Mouse (Mus musculus): ENCODE data around the gene Dhrs9.
"Not testable (repeated sequence)": the region's sequence is repeated elsewhere in the genome, so short reads cannot be mapped to it uniquely, and the experiment has no call there.

The Dhrs9 gene

DNA sequence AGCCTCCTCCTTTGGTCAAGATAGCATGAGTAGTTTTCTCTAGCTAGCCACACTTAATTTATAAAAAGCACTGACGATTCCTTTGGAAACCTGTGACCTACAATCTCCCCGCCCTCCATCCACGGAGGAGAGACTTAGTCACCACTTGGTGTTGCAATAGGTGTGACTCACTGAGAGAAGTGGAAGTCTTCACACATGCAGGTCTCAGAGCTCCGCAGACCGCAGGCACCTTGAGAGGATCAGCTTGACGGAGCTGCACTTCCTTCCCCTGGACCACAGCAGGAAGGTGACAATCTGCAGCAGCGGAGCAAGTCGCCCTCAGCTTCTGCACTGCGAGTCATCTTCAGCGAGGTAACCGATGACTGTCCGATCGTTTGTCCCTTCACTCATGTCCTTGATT is at the start of gene Dhrs9:
Gene Dhrs9 (plus strand): TSS at position 165 of the 400 bp plus-strand sequence.
- no peak for DNase-seq (ENCODE audit: low read depth)

DNA sequence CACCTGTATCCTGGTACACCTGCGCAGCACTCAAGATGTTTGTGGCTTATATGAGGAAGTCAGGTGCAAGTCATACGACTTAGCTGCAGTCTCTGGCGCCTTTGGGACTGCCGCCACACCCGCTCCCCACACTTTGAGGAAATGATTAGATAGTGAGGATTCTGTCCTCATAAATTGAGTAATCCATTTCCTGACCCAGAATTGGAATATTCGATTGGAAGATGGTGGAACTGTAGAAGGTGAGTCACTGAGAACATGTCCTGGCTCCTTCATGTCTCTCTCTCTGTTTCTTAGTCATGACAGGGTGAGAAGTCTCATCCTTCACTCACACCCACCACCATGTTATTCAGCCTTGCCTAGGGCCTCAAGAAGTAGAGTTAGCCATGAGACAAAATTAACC is 48.7 kb upstream of the Dhrs9 start:
- not testable (repeated sequence) for DNase-seq (ENCODE audit: low read depth)

DNA sequence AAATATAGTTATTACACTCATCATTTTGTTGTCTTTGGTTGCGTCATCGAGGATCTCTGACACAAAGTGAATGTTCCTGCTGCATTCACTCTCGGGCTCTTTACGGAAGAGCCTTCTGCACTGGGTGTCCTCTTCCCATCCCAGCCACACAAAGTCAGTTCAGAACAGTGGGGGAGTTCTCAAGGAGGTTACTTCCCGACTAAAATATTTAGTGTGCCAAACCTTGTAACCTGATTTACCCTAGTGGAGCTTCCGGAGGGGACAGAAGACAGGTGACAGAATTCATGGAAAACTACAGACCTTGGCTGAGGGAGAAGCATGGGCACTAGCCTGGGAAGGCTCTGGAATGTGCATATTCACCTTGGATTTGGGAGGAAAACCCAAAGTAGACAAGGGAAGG is 38.7 kb upstream of the Dhrs9 start:
- no peak for DNase-seq (ENCODE audit: low read depth)

GRCm38 (mm10) chr2:69342496-69343221 is 37.6 kb upstream of the Dhrs9 start, which contains the start of gene Abcb11:
Gene Abcb11 (minus strand): TSS chr2:69342616.
- no peak for DNase-seq (ENCODE audit: low read depth)

- not testable (repeated sequence) for DNase-seq (ENCODE audit: low read depth)
Observed at GRCm38 (mm10) chr2:69355402-69355801, 24.8 kb upstream of the Dhrs9 start.

GRCm38 (mm10) chr2:69364831-69365230 is 15.4 kb upstream of the Dhrs9 start:
- no peak for DNase-seq (ENCODE audit: low read depth)

DNA sequence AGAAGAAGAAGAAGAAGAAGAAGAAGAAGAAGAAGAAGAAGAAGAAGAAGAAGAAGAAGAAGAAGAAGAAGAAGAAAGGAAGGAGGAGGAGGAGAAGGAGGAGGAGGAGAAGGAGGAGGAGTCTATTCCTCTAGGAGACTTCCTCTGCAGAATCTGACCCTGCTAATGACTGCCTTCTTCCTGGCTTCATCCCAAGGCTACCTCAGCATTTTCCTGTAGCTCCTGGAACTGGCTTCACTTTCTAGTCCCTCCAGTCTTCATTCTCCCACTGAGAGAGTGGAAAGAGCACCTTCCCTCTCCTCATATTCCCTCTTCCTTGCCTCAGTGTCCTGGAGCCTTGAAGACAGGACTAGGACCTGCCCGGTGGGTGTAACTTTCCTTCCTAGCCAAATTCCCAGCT is 15.0 kb upstream of the Dhrs9 start:
- DNase-seq (ENCODE audit: low read depth) = no peak

GRCm38 (mm10) chr2:69376780-69377179 is 3.5 kb upstream of the Dhrs9 start:
- no peak for DNase-seq (ENCODE audit: low read depth)

- no peak for DNase-seq (ENCODE audit: low read depth)
Observed at GRCm38 (mm10) chr2:69379801-69380200, 444 bp upstream of the Dhrs9 start.

DNA sequence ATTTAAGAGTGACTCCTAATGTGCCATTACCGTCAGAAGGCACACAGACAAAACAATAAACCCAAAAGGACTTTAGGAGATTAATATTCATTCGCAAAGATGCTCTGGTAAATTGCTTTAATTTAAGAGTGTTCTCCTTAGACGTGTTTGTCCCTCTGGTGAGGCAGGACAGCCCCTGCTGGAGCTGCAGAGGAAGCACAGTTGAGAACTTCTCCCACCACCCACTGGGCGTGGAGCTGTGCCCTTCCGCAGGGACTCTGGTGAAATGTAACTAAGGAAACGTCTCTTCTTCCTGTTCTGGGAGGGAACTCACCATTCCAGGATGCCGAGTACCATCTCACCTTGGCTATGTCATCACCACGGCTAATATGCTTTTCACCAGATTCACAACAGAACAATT is 1.5 kb downstream of the Dhrs9 start:
- DNase-seq (ENCODE audit: low read depth) = no peak

DNA sequence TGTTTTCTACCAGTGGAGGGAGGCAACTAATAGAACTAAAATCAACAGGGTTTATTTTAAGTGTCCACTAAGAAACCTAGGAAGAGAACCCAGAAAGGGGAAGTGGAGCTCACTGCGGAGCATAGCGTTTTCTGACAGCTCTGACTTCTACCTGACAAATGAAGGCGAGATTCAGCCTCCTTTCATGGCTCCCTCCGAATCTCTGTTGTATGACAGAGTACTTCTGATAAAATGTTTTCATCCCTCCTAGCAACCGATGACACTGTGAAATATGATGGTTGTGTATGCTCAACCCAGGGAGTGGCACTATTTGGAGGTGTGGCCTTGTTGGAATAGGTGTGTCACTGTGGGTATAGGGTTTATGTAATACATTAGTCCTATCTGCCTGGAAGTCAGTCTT is 2.6 kb downstream of the Dhrs9 start:
- no peak for DNase-seq (ENCODE audit: low read depth)

- no peak for DNase-seq (ENCODE audit: low read depth)
Observed at GRCm38 (mm10) chr2:69386118-69386871, 6.0 kb downstream of the Dhrs9 start.

GRCm38 (mm10) chr2:69393947-69394346 is 13.7 kb downstream of the Dhrs9 start:
- no peak for DNase-seq (ENCODE audit: low read depth)

DNA sequence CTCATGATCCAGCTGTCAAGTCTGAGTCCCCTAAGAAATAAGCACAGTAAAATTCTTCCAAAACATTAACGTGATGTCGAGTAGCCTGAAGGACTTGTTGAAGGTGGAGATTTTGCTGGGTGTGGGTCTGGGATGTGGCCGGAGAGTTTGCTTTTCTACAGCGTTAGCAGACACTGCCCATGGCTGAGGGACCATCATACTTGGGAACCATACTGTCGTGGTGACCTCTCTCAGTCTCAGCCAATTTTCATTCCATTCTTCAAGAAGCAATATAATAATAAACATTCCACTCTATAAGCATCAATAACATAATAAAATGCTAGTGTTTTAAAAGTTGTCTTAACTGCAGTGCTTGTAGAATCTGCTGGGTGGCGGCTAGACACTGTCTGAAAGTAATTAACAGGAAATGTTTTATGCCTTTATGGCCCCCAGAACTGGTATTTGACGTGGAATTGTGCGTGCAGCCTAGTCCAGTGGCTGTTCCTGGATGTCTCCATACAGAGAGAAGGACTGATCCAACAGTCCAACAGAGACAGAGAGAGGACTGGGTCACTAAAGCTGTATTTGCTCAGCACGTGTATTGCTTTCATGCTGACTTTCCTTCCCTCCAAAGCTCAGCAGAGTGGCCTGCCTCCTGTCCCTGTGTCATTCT is 15.5 kb downstream of the Dhrs9 start:
- no peak for DNase-seq (ENCODE audit: low read depth)

- DNase-seq (ENCODE audit: low read depth) = no peak
Observed at GRCm38 (mm10) chr2:69396760-69397435, 16.7 kb downstream of the Dhrs9 start.

GRCm38 (mm10) chr2:69400866-69401604 is 20.8 kb downstream of the Dhrs9 start:
- no peak for DNase-seq (ENCODE audit: low read depth)

- no peak for DNase-seq (ENCODE audit: low read depth)
Observed at GRCm38 (mm10) chr2:69401891-69402290, 21.6 kb downstream of the Dhrs9 start.

DNA sequence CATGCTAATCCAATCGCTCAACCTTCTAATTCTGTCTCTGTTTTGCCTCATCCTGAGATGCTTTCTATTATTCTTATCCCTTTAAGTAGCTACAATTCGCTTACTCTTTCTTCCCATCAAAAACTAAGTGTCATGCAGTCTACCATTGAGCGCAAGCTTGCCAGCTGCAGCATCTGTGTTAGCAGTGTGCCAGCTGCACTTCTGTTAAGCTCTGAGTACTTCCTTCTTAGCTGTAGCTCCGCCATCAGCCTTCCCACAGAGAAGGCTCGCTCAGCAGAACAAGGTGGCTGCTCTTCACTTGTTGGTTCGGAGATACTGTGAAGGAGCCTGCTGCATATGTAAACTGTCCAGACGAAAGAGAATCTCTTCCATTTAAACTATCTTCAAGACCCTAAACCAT is 22.1 kb downstream of the Dhrs9 start:
- DNase-seq (ENCODE audit: low read depth) = no peak

DNA sequence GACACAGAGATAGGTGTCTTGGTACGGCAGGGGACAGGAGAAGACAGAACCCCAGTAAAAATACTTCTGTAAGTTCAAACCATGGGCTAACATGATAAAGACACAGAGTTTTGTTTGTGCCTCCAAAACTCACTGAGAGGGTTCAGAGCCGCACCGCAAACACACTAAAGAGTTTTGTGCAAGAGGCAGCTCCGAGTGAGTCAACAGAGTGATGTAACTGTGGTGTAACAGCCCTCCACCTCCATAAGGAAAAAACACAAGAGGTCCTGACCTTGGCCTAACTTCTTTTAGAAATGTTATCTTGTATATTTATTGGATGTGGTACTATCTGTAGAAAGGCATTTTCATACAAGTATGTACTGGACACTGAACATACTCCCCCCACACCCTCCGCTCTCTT is 25.4 kb downstream of the Dhrs9 start:
- no peak for DNase-seq (ENCODE audit: low read depth)

GRCm38 (mm10) chr2:69414539-69414938 is 34.3 kb downstream of the Dhrs9 start:
- DNase-seq (ENCODE audit: low read depth) = no peak

GRCm38 (mm10) chr2:69415070-69415469 is 34.8 kb downstream of the Dhrs9 start:
- no peak for DNase-seq (ENCODE audit: low read depth)

Data from c-Kit-positive CD71-positive TER-119-negative erythroid progenitor cells, embryonic 14.5 days (primary cell).